ENCODE assay signal across 9 mouse cellular contexts in the genomic region with DNA sequence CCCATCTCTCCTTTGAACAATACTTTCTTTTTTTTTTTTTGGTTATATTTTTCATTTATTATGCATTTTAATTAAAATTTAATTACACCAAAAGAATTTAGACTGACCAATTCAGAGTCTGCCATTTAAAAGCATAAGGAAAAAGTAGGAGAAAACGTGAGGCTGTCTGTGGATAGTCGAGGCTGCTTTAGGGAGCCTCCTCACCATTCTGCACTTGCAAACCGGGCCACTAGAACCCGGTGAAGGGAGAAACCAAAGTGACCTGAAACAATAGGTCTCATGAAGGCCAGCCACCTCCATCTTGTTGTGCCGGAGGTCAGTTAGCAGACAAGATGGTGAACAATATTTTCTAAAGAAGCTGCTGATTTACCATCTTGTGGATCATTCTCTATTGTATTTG. TPM values are rescaled to one million over a fixed set of nuclear protein-coding genes. Genes with fewer than 3 reads are reported as not detected.
DNase-seq lines count a peak whose midpoint lies in the region; ATAC-seq and TF ChIP-seq lines count a peak whose summit lies in the region.
"Not testable (repeated sequence)": the region's sequence is repeated elsewhere in the genome, so short reads cannot be mapped to it uniquely, and the experiment has no call there.
"Had no signal": no experiment of that assay in that cellular context is flagged by ENCODE, and none has a peak within 500 bp of the region (broad histone marks: within the 10 kb centered on the region; RNA-seq: fewer than 3 reads in every experiment).

No protein-coding gene starts in this region.

- not testable (repeated sequence) for H3K27me3 ChIP-seq in hindbrain, embryonic 16.5 days (replicated peaks; ENCODE audit: control insufficient read depth, insufficient read depth, low read length); lung, embryonic 16.5 days (ENCODE audit: control insufficient read depth, insufficient read depth, low read depth, low read length)

- H3K27ac ChIP-seq in ES-E14 (ENCODE audit: insufficient read depth, low read depth, low read length, poor library complexity, severe bottlenecking) = 0 out of 2 replicates have a peak overlapping the region, but pooled peaks have one; percentile 47
- not testable (repeated sequence) for H3K27ac ChIP-seq in hindbrain, embryonic 16.5 days (ENCODE audit: low read depth, low read length); layer of hippocampus, adult 2 months; lung, embryonic 16.5 days (ENCODE audit: low read length)

- not testable (repeated sequence) for TF ChIP-seq CTCF in layer of hippocampus, adult 2 months (conservative IDR thresholded peaks at IDR 0.05)

- in situ Hi-C loops in ES-E14 (cut with MboI; ENCODE audit: low sequenced_read_pairs in 2 of 2, unreplicated experiment in 2 of 2) = not testable (repeated sequence)

- not testable (repeated sequence) for H3K4me3 ChIP-seq in ES-E14 (ENCODE audit: insufficient read depth in 1 of 2, low read depth in 1 of 2, low read length in 2 of 2, poor library complexity in 1 of 2, severe bottlenecking in 1 of 2); hindbrain, embryonic 16.5 days (ENCODE audit: low read length); layer of hippocampus, adult 2 months; lung, embryonic 16.5 days (ENCODE audit: low read length)

- H3K9me3 ChIP-seq in ES-E14 (ENCODE audit: control insufficient read depth, insufficient read depth, low read depth, low read length); hindbrain, embryonic 16.5 days (ENCODE audit: control insufficient read depth, low read length); lung, embryonic 16.5 days (ENCODE audit: control insufficient read depth, low read length): not testable (repeated sequence)

- not testable (repeated sequence) for H3K4me2 ChIP-seq in hindbrain, embryonic 16.5 days (ENCODE audit: low read length); lung, embryonic 16.5 days (ENCODE audit: low read depth, low read length)

- ATAC-seq in hindbrain, embryonic 16.5 days = peak; percentile 58; the same call in 1 of the 2 replicates
- ATAC-seq in lung, embryonic 16.5 days (ENCODE audit: low read depth) = peak; percentile 65
- peak; percentile 99 for ATAC-seq in neutrophil, adult 5-6 weeks (ENCODE audit: extremely low read depth, insufficient number of reproducible peaks, low FRiP score, poor library complexity, severe bottlenecking)

- 83% methylated on average over 5 of the region's 5 CpGs for WGBS in hindbrain, embryonic 16.5 days
- 79% methylated on average over 5 of the region's 5 CpGs for WGBS in lung, embryonic 16.5 days

- peak; percentile 51 for DNase-seq in ES-E14 (ENCODE audit: low read depth, low spot score)
- peak; percentile 77 for DNase-seq in cerebellum, adult 9-10 months
- DNase-seq in gastrocnemius, postnatal 4 days (ENCODE audit: low spot score in 2 of 2) = peak; percentile 62 to 69
- DNase-seq in layer of hippocampus, adult 2 months (ENCODE audit: low spot score in 2 of 2) = peak; percentile 52 to 59
- DNase-seq in thymus, postnatal 25 days = peak; percentile 5

- H3K4me1 ChIP-seq in ES-E14 (ENCODE audit: control insufficient read depth in 2 of 2, insufficient read depth in 2 of 2, low read length in 2 of 2, poor library complexity in 1 of 2); hindbrain, embryonic 16.5 days (ENCODE audit: control insufficient read depth, insufficient read depth, low read depth, low read length); lung, embryonic 16.5 days (replicated peaks; ENCODE audit: control insufficient read depth, insufficient read depth, low read length): not testable (repeated sequence)

- H3K36me3 ChIP-seq in ES-E14 (ENCODE audit: control insufficient read depth, insufficient read depth, low read length, poor library complexity, severe bottlenecking); hindbrain, embryonic 16.5 days (ENCODE audit: control insufficient read depth, insufficient read depth, low read length); lung, embryonic 16.5 days (ENCODE audit: control insufficient read depth, insufficient read depth, low read length): not testable (repeated sequence)

- H3K9ac ChIP-seq in ES-E14 (ENCODE audit: insufficient read depth, low read depth, low read length, poor library complexity, severe bottlenecking); hindbrain, embryonic 16.5 days (ENCODE audit: low read depth, low read length); lung, embryonic 16.5 days (ENCODE audit: low read length): not testable (repeated sequence)

RNA-seq across cellular contexts. Expression of a gene that starts 27.4 kb away (rescaled TPM):
- not detected in 2 replicates for total RNA-seq in ES-E14 (2012; rRNA removed)
- 1 to 10 TPM in 1 of 2 experiments, not detected in 1; 1.0 TPM for total RNA-seq in gastrocnemius, postnatal 4 days (2021)
- polyA plus RNA-seq in hindbrain, embryonic 16.5 days (2015; fragmentation: Nextera tagmentation; extraction: Ambion mirVana) = 0.09 and 0.23 TPM in 2 replicates
- not detected for total RNA-seq in layer of hippocampus, adult 2 months (2021)
- 1.3 and 4.4 TPM in 2 replicates for polyA plus RNA-seq in lung, embryonic 16.5 days (2015; fragmentation: Nextera tagmentation; extraction: Ambion mirVana)
- not detected in 2 replicates for total RNA-seq in neutrophil, adult 5-6 weeks (2017)
- polyA plus RNA-seq: forebrain, embryonic 10.5 days had no signal

RNA-seq across cellular contexts. Expression of a gene that starts 31.2 kb away (rescaled TPM):
- total RNA-seq in ES-E14 (2012; rRNA removed) = 0.11 and 0.27 TPM in 2 replicates
- 1 to 10 TPM; 1.3 to 2.2 TPM for total RNA-seq in gastrocnemius, postnatal 4 days (2021)
- 0.89 and 1.2 TPM in 2 replicates for polyA plus RNA-seq in hindbrain, embryonic 16.5 days (2015; fragmentation: Nextera tagmentation; extraction: Ambion mirVana)
- 100 to 1,000 TPM; 275 to 282 TPM for total RNA-seq in layer of hippocampus, adult 2 months (2021)
- 0.40 and 0.58 TPM in 2 replicates for polyA plus RNA-seq in lung, embryonic 16.5 days (2015; fragmentation: Nextera tagmentation; extraction: Ambion mirVana)
- total RNA-seq in neutrophil, adult 5-6 weeks (2017) = not detected in 2 replicates

Comparison
In these comparisons a context has a peak if more than half of its experiments do, and no peak if none do; other contexts are left out.
1. DNase-seq: peak in every context shown above with its lines; median percentile 77 in cerebellum, adult 9-10 months; 66 in gastrocnemius, postnatal 4 days; 56 in layer of hippocampus, adult 2 months; 51 in ES-E14; 5 in thymus, postnatal 25 days.
2. RNA of a gene that starts 31.2 kb away (total RNA-seq): 275 to 282 TPM in layer of hippocampus, adult 2 months; 1.3 to 2.2 TPM in gastrocnemius, postnatal 4 days, 0.11 to 0.27 TPM in ES-E14 and not detected in neutrophil, adult 5-6 weeks; every median in the first group is over 10 times any median in the second.
3. Peak in every context shown above with its lines, with median percentiles within 50 percentile points of each other: ATAC-seq.